Mouse (Mus musculus) 3134 (cell line): ENCODE data around the gene Cd27.
A peak's percentile ranks its signal among the peaks of the same experiment; 100 is the strongest.

Experiments
- DNase-seq: peaks from one replicate; pipeline ENCODE4 v3.0.0-alpha.2; 2011; ENCODE audit warnings: low spot score; ENCODE audit not compliant: insufficient read length; ENCODE audit errors: extremely low read depth

Cd27 gene

DNA sequence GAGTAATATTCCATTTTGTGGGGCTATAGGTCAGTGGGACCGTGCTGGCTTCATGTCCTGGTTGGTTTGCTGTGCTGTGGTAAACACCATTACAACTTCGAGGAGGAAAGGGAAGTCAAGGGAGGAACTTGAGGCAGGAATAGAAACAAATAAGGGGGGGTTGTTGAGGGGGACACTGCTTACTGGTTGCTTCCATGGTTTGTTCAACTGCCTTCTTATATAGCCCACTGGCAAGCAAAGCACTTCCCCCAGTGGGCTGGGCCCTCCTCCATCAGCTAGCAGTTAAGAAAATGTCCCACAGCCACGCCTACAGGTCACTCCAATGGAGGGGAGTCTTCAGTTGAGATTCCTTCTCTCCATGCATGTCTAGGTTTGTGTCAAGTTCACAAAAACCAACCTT lies 15.5 kb upstream of the Cd27 start:
- no peak for DNase-seq

DNA sequence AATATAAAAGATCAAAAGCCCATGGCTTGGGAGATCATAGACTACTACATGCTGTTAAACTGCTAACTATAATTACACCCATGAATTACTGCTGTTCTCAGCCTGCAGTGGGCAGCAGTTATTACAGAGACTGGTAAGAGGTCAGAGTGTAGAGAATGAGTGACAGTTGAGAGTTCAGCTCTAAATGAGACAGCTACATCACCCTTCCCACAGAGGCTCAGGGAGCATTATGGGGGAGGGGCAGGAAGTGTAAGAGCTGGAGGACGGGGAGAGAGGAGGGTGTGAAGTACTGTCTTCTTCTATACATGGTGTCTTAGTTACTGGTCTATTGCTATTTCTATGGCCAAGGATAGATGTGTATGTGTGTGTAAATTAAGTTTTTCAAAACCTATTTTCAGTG lies 7.7 kb upstream of the Cd27 start:
- no peak for DNase-seq

DNA sequence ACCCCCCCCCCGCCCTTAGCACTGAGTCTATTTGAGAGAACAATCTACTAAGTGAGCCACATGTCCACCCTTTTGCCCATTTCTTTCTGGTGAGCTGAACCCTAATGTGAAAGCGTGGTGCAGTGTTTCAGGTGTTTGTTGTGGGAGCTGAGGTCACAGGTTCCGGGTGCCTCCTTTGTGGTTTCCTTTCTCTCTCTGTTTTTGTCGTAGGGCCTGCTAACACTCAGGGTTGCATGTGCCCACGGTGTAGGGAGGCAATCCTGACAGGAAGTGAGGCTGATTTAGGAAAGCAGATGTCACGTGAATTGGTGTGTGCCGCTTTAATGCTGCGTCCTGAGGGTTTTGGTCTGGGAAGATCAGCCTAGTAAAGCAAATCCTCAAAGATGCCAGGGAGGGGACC lies 4.8 kb upstream of the Cd27 start:
- no peak for DNase-seq

DNA sequence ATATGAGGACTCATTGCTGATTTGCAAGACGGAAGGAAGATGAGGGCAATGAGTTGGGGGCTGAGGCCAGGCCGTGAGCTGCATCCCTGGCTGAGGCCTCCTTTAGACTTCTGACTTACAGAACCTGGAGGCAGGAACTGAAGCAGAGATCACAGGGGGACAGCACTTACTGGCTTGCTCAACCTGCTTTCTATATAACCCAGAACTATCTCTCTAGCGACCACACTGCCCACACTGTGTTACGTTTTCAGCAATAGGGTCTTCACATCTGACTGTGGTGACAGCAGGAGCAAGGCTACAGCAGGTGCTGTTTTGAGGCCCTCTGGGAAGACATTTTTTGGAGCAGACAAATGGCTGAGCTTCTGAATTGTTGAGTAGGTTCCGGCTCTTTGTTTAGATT lies 3.8 kb upstream of the Cd27 start:
- DNase-seq = no peak

DNA sequence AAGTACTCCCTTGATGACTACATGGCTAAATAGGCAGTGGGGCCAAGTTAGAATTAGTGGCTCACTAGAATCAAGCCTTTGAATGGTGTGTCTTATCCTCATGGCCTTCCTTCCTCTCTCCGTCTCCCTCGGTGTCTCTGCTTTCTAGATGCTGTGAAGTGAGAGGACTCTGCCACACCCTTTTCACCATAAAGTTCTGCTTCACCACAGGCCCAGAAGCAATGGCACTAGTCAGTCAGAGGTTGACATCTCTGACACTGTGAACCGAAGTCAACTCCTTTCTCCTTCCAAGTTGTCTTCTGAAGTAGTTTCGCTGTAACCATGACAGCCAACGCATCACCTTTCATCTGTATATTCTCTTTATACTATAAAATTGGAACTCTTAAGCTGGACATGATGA lies 2.7 kb upstream of the Cd27 start:
- DNase-seq = no peak

DNA sequence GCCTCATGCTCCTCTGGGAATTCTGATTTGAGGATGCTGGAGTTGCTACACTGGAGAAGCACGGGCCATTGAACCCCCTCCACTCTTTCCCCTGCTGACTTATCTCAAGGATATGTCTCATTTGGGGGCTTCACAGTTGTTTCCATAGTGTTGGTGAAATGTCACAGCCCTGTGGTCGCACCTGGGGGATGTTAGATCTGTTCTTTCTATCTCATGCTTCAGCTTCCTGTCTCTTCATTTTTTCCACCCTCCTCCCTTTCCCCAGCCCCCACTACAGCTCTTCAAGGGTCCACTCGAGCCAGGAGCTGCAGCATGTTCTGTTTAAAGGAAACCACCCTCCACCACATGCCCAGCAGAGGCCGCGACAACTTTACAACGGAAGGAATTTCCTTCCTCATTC lies 1.6 kb upstream of the Cd27 start:
- no peak for DNase-seq

DNA sequence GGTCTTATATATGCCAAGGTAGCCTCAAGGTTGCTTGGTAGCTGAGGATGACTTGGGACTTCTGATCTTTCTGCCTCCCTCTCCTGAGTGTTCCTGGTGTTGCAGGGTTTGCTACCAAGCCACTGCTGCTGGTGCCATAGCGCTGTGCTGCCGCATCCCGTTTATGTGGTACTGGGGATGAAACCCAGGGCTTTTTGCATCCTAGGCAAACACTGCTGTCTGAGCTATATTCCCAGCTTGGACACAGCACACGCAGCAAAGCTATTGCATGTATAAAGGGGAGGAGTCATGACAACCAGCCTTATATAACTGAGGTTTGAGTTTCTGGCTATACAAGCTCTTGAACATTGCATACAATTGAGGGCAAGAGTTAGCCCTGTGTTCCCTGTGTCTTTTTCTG lies 611 bp upstream of the Cd27 start:
- no peak for DNase-seq

DNA sequence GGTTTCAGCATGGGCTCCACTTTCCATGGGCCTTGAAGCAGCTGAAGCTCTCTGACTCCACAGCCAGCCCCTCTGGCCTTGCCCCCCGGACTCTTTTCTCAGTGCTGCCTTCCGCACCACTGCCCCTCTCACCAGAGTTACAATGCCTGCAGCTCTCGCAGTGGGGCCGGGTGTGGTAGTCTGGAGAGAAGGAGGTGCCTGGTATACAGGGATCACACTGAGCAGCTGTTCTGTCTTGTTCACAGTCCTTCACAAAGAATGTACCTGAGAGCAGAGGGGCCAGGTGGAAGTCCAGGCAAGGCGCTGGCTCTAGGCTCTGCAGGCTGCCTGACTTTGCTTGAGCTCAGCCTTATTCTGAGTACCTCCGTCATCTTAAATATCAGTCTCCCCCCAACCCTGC lies 469 bp downstream of the Cd27 start:
- DNase-seq = no peak

DNA sequence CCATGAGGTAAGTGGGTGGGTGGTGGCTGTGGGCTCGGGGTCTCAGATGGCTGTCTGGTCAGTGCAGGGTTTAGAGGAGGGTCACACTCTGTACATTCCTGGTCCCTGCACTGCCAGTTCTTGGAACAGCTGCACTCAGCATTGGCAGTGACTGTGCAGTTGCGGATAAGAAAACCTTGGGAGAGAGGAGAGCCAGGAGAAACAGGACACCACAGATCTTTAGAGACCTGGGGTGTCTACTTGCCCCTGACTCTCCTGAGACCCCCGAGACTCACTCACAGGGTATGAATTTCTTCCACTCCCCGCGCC lies 2.3 kb downstream of the Cd27 start:
- no peak for DNase-seq

DNA sequence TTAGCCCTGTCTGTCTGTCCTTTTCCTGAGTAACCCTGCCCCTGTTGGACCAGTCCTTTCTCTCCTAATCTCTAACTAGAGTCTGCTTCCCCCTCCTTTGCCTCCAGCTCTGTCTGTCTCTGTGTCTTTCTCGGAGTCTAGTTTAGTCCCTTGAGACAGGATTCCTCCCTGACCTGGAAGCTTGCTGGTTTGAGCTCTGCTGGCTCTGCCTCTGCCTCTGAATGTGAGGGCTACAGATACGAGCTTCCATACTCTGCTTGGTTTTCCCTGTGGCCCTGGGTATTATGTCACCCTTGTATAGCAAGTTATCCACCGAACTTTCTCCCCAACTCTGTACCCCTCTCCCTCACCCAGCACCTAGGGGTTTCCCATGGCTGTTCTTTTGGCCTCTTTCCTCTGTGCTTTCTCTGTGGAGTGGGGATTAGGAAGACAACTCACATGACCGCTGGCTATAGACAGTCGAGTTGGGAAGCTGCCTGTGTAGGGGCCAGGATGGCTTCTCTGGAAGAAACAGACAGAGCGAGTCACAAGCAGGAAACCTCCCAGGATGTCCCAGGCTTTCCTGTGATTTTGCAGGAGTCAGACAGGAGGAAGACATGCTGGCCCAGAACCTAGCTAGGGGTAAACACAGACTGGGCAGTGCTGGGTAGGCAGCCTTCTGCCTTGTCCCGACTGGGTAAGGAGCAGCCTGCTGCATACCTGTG lies 2.8 kb downstream of the Cd27 start:
- DNase-seq = no peak

DNA sequence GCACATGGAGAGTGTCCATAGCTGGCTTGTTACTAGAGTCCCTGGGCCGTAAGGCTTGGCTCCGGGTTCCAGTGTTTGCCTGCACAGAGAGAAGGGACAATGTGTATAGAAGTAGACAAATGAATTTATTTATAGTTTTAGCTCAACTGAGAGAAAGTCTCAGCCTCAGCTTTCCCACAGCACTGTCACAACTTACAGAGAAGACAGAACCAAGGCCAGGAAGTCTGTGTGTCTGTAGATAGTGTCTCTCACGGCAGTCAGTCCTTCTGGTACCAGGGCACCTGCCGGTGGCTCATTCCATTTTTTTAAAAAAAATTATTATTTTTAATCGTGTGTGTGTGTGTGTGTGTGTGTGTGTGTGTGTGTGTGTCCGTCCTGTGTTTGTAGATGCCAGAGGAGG lies 4.3 kb downstream of the Cd27 start:
- no peak for DNase-seq

DNA sequence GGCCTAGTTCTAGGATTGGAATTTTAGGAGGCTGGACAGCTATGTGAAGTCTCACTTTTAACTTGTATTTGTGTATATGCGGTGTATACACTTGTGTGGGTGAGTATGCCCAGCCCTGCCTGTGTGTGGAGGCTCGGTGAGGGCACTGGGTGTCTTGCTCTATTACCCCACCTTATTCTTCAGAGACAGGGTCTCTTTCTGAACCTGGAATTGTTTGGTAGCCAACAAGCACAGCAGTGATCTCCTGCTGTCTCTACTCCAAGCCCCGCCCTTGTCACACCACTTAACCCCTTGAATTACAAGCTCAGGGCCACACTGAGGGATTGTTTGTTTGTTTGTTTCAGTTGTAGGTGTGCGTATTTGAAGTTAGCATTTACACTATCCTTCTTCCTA lies 4.8 kb downstream of the Cd27 start:
- DNase-seq = peak; percentile 33

DNA sequence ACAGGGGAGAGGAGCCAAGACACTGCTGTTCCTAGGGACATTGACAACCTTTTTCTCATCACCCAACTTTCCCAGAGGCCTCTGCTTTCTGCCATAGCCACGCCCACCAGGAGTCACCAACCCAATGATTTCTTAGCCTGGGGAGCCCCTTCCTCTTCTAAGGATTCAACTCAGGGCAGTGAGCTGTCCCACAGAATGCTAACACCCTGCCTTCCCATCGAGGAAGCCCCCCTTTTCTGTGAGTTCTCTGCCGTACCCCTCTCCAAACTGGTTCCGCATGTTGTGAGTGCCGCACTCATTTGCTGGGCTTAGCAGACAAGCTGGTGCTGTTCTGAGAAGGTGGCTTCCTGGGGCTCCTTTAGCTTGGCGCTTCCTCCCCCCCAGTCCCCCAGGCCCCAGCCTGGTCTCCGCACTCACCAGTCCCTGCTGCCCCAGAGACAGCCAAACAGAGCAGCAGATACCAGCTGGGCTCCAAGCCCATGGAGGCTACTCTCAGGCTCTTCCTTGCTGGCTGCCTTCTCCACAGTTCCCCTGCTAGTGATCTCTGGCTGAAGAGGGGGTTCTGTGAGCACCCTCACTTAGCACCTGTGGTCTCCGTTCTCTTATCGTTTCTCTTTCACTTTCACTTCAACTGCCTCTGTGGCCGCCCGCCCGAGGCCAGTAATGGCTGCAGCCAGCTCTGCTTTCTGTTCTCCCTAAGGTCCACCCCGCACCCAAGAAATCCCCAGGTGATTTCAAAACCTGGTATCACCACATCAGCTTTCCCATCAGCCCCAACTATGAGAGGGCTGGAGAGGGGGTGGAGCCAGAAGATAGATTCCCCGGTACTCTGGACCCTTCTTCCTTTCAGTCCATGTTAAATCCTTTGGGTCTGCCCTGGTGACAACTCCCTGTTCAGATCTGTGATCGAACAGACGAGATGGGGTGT lies 5.4 kb downstream of the Cd27 start, which contains the start of gene Tapbpl:
Gene Tapbpl, minus strand, starts transcription at position 744 of the 928 bp plus-strand sequence.
- peak; percentile 55 for DNase-seq

DNA sequence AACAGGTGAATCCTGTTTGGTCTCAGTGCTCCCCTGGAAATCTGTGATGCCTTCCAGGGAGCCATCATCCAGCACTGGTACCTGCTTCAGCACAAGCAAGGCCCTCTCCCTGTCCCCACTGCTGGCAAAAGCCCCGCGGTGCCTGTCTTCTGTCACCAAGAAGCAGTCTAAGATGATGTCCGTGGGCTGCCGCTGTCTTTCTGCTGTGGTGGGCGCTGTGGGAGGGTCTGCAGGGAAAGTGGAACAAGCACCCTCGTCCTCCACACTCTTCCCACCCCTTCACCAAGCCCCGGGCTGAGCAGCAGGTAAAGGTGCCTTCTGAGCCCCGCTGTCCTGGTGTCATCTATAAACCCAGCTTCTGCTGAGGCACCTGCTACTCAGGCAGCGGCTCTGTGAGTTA lies 6.2 kb downstream of the Cd27 start:
- no peak for DNase-seq

DNA sequence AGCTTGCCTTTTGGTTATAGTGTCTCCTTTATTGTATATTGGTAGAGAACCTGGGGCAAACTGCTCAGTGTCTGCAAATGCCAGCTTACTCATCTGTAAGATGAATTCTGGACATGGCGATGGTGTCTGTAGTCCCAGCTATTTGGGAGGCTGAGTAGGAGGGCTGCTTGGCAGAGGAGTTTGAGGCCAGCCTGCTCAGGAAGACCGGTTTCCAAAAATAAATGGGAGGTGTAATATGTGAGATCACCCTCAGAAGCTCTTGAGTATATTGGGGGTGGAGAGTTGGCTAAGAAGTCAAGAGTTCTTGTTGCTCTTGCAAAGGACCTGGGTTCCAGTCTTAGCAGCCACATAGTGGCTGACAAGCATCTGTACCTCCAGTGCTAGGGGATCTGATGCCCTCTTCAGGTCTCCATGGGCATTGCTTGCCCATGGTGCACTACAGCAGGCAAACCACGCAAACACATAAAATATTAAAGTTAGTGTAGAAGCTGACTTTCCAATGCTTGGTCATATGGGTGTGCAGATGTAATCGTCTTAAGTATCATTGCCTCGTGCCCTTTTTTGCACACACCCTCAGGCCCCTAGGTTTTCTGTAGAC lies 11.2 kb downstream of the Cd27 start:
- DNase-seq = no peak

DNA sequence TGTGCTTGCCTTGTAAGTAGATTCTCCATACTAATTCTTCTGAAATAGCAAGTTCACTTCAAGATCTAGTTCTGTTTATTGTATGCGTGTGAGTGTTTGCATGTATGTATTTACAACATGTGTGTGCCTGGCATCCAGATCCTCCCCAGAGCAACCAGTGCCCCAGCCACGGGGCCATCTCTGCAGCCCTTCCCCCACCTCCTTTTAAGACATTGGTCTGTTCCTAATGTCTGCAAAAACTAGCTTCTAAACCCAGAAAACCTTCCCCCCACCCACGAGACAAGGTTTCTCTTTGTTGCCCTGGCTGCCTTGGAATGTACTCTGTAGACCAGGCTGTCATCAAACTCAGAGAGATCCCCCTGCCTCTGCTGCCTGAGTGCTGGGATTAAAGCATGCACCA lies 14.2 kb downstream of the Cd27 start:
- DNase-seq = no peak

DNA sequence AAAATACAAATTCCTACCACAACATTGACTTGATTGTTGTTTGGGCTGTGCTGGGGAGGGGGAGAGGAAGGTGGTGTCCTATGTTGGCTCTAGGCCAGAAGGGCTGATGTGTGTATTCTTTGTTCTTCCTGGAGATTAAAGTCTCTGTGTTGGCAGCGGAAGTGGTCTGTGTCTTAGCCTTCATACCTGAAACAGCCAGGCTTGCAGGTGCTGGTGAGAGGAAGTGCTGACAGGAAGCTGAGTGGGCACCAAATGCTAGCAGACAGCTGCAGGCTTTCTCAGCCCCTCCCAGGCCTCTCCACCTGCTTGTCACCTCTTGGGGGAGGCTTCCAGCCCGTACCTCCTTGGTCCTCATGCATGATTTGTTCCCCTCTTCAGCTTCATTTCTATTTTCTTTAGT lies 14.7 kb downstream of the Cd27 start:
- no peak for DNase-seq

DNA sequence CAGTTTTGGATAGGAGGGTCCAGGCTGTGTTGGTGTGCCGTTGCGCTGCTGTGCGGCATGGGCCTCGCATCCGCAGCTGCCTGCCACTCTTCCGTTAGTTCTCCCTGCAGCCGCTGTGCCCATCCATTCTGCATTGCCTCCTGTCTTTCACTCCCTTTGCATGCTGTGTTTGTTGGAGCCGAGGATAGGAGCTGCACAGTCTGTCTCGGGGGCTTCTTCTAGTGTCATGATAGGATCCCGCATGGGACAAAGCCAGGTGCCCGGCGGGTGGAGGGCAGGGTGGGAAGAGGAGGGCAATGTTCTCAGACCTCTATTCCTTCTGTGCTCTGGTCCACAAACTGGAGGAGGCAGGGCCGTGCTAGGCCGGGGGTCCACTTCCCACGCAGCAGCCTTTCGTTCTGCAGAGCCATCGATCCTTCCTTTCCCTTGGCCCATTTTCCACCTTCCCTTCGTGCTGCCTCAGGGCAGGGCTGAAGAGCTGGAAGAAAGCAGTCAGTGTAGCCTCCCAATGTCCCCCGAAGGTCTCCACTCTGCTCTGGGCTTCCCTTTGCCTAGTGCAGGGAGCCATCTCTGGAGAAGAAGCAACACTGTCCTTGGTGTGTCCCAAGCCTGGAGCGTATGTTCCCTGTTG lies 15.6 kb downstream of the Cd27 start:
- no peak for DNase-seq

DNA sequence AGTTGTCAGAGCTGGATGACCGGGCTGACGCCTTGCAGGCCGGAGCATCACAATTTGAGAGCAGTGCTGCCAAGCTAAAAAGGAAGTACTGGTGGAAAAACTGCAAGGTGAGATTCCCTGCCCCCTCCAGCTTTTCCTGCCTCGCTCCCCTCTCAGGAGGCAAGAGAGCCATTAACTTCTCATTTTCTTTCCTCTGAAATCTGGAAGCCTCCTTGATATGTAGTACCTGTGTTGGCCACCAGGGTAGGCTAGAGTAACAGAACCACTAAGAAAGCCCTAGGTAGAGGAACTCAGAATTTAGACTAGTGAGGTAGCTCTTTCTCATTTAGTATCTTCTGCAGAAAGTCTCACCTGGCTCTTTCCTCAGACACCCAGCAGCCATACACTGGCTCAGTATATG lies 17.8 kb downstream of the Cd27 start:
- DNase-seq = no peak

DNA sequence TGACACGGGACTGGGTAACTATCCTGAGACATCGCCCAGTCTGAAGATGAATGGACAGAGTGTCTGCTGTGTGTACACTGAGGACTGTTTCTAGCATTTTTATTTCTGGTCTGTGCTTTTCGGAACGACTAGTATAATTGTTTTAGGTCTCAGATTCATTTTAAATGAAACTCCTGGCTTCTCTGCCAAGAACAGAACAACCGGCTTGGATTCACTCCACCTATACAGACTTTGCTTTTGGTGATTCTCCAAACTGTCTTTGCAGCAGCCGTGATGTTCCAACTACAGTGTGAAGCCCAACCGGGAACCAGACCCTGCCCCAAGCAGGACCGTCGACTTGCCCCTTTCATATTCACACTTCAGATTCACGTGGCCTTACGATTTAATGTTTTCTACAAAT lies 18.9 kb downstream of the Cd27 start:
- DNase-seq = no peak

DNA sequence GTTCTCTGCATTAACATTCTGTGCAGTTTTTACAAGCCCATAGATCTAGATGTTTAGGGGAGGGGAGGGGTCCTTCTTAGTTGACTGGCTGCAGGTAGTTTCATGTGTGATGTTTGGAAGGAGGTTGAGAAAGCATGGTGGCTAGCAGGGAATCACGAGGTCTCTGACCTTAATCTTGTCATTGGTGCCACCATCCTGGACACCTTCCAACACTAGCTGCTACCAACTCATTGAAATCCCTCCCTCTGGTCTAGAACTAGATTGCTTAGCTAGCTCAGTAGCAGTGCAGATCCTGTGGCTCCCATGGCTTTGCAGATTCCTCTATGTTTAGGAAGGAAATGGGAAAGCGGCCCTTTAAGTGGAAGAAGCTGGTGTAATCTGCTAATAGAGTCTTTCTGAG lies 19.9 kb downstream of the Cd27 start:
- no peak for DNase-seq
